Mouse (Mus musculus): ENCODE measurements at regions not wholly inside any gene's neighbourhood (a gene's known extent, or its start where the extent isn't known, plus 50 kb on each side); places are given as distances from the start of the nearest gene placed in this dataset.

- ATAC-seq (ENCODE audit: insufficient number of reproducible peaks, low FRiP score, low TSS enrichment) = 0 out of 2 replicates have a peak, but pooled peaks have one; percentile 41
These were observed 110.8 kb downstream of the Map3k7 start for GRCm38 (mm10) chr4:32074399-32075296.

- no peak for ATAC-seq (ENCODE audit: insufficient number of reproducible peaks, low FRiP score, low TSS enrichment)
These were observed 112.6 kb downstream of the Map3k7 start for GRCm38 (mm10) chr4:32076391-32076925.

GRCm38 (mm10) chr4:32083456-32083855 lies 119.6 kb downstream of the Map3k7 start:
- no peak for ATAC-seq (ENCODE audit: insufficient number of reproducible peaks, low FRiP score, low TSS enrichment)

GRCm38 (mm10) chr4:32084250-32084869 lies 120.5 kb downstream of the Map3k7 start:
- ATAC-seq (ENCODE audit: insufficient number of reproducible peaks, low FRiP score, low TSS enrichment) = no peak

- ATAC-seq (ENCODE audit: insufficient number of reproducible peaks, low FRiP score, low TSS enrichment) = no peak
These were observed 121.1 kb downstream of the Map3k7 start for GRCm38 (mm10) chr4:32085040-32085439.

- no peak for ATAC-seq (ENCODE audit: insufficient number of reproducible peaks, low FRiP score, low TSS enrichment)
These were observed 127.2 kb downstream of the Map3k7 start for GRCm38 (mm10) chr4:32091086-32091485.

- ATAC-seq (ENCODE audit: insufficient number of reproducible peaks, low FRiP score, low TSS enrichment) = no peak
These were observed 128.6 kb downstream of the Map3k7 start for GRCm38 (mm10) chr4:32092320-32093041.

- ATAC-seq (ENCODE audit: insufficient number of reproducible peaks, low FRiP score, low TSS enrichment) = no peak
These were observed 134.3 kb downstream of the Map3k7 start for GRCm38 (mm10) chr4:32098233-32098632.

GRCm38 (mm10) chr4:32101002-32101401 lies 137.1 kb downstream of the Map3k7 start:
- no peak for ATAC-seq (ENCODE audit: insufficient number of reproducible peaks, low FRiP score, low TSS enrichment)

GRCm38 (mm10) chr4:32106664-32107171 lies 131.9 kb upstream of the Bach2 start:
- no peak for ATAC-seq (ENCODE audit: insufficient number of reproducible peaks, low FRiP score, low TSS enrichment)

GRCm38 (mm10) chr4:32122320-32122719 lies 116.3 kb upstream of the Bach2 start:
- ATAC-seq (ENCODE audit: insufficient number of reproducible peaks, low FRiP score, low TSS enrichment) = no peak

GRCm38 (mm10) chr4:32126828-32127227 lies 111.8 kb upstream of the Bach2 start:
- ATAC-seq (ENCODE audit: insufficient number of reproducible peaks, low FRiP score, low TSS enrichment) = no peak

- no peak for ATAC-seq (ENCODE audit: insufficient number of reproducible peaks, low FRiP score, low TSS enrichment)
These were observed 108.0 kb upstream of the Bach2 start for GRCm38 (mm10) chr4:32130594-32130993.

GRCm38 (mm10) chr4:32131819-32132218 lies 106.8 kb upstream of the Bach2 start:
- no peak for ATAC-seq (ENCODE audit: insufficient number of reproducible peaks, low FRiP score, low TSS enrichment)

- no peak for ATAC-seq (ENCODE audit: insufficient number of reproducible peaks, low FRiP score, low TSS enrichment)
These were observed 102.5 kb upstream of the Bach2 start for GRCm38 (mm10) chr4:32136151-32136550.

- ATAC-seq (ENCODE audit: insufficient number of reproducible peaks, low FRiP score, low TSS enrichment) = no peak
These were observed 101.4 kb upstream of the Bach2 start for GRCm38 (mm10) chr4:32137243-32137642.

- ATAC-seq (ENCODE audit: insufficient number of reproducible peaks, low FRiP score, low TSS enrichment) = no peak
These were observed 100.6 kb upstream of the Bach2 start for GRCm38 (mm10) chr4:32137966-32138365.

- no peak for ATAC-seq (ENCODE audit: insufficient number of reproducible peaks, low FRiP score, low TSS enrichment)
These were observed 99.0 kb upstream of the Bach2 start for GRCm38 (mm10) chr4:32139586-32139985.

- no peak for ATAC-seq (ENCODE audit: insufficient number of reproducible peaks, low FRiP score, low TSS enrichment)
These were observed 98.5 kb upstream of the Bach2 start for GRCm38 (mm10) chr4:32140068-32140467.

GRCm38 (mm10) chr4:32142198-32142597 lies 96.4 kb upstream of the Bach2 start:
- no peak for ATAC-seq (ENCODE audit: insufficient number of reproducible peaks, low FRiP score, low TSS enrichment)

GRCm38 (mm10) chr4:32147146-32147545 lies 91.5 kb upstream of the Bach2 start:
- ATAC-seq (ENCODE audit: insufficient number of reproducible peaks, low FRiP score, low TSS enrichment) = no peak

Measured in cerebellum, adult (tissue).